Mouse (Mus musculus) limb, embryonic 14.5 days (tissue): ENCODE results near the gene 2010111I01Rik. TPM values are rescaled to one million over a fixed set of nuclear protein-coding genes. Genes with fewer than 3 reads are reported as not detected.

ENCODE experiments used
- ATAC-seq: fragments of 200-750 bp; cut with Nextera tagmentation; 2 replicates; pipeline ENCODE4 v1.8.0; 2017; ENCODE audit warnings: low read depth, moderate number of reproducible peaks, moderate TSS enrichment; ENCODE audit not compliant: low FRiP score
- DNase-seq: peaks from one replicate; pipeline ENCODE4 v3.0.0-alpha.2; 2015; ENCODE audit warnings: low spot score
- H3K27ac ChIP-seq: fragments of 300-500 bp; sonication (generic); replicated peaks from 2 replicates; pipeline ENCODE4 v1.5.1; 2014; ENCODE audit warnings: low read depth, mild to moderate bottlenecking, low read length, moderate library complexity, mixed read lengths
- H3K27me3 ChIP-seq: fragments of 300-500 bp; sonication (generic); 2 replicates; pipeline ENCODE4 v1.6.1; 2014; ENCODE audit warnings: low read length, mixed read lengths; ENCODE audit not compliant: control insufficient read depth, insufficient read depth
- H3K36me3 ChIP-seq: fragments of 300-500 bp; sonication (generic); 2 replicates; pipeline ENCODE4 v1.6.1; 2014; ENCODE audit warnings: mild to moderate bottlenecking, low read length, moderate library complexity, mixed read lengths; ENCODE audit not compliant: control insufficient read depth, insufficient read depth
- H3K4me1 ChIP-seq: fragments of 300-500 bp; sonication (generic); 2 replicates; pipeline ENCODE4 v1.6.1; 2014; ENCODE audit warnings: antibody characterized with exemption, low read length, mixed read lengths; ENCODE audit not compliant: control insufficient read depth, insufficient read depth
- H3K4me2 ChIP-seq: fragments of 300-500 bp; sonication (generic); replicated peaks from 2 replicates; pipeline ENCODE4 v1.6.1; 2014; ENCODE audit warnings: low read depth, mild to moderate bottlenecking, low read length, moderate library complexity; ENCODE audit not compliant: severe bottlenecking
- H3K4me3 ChIP-seq: fragments of 300-500 bp; sonication (generic); replicated peaks from 2 replicates; pipeline ENCODE4 v1.5.1; 2014; ENCODE audit warnings: low read length
- H3K9ac ChIP-seq: fragments of 300-500 bp; sonication (generic); 2 replicates; pipeline ENCODE4 v1.6.1; 2014; ENCODE audit warnings: mild to moderate bottlenecking, low read depth, low read length, moderate library complexity; ENCODE audit not compliant: severe bottlenecking
- H3K9me3 ChIP-seq: fragments of 300-500 bp; sonication (generic); 2 replicates; pipeline ENCODE4 v1.6.1; 2016; ENCODE audit warnings: low read length; ENCODE audit not compliant: control insufficient read depth
- POLR2A ChIP-seq: fragments of 200-500 bp; IDR thresholded peaks from 2 replicates; pipeline ENCODE4 v1.8.0; 2012; ENCODE audit warnings: inconsistent platforms, mild to moderate bottlenecking, moderate library complexity, borderline replicate concordance; ENCODE audit not compliant: insufficient read depth, insufficient read length; ENCODE audit errors: extremely low read depth
- WGBS: fragments of 180-500 bp; shearing (Covaris S2); extraction: QIAGEN DNeasy Blood & Tissue Kit; methylation state at CpG from one replicate; pipeline ENCODE4 v1.1.7; 2014; 5-methylcytosine and 5-hydroxymethylcytosine counted together
- polyA plus RNA-seq, 2 experiments: library from polyadenylated mRNA; depleted of rRNA in 1 of 2; stranded (reverse) in 1 of 2; unstranded in 1 of 2; fragments of >200 nt; fragmentation: Nextera tagmentation in 1 of 2; extraction: Ambion mirVana in 1 of 2; gene quantifications; 2 replicates each; pipeline versions ENCODE4 v1.2.1 to v1.2.3; 2012 to 2014

The 2010111I01Rik gene
- polyA plus RNA-seq, 2 experiments: 231 to 255 TPM

GRCm38 (mm10) chr13:63152498-63152897 lies 187.8 kb downstream of the 2010111I01Rik start:
- Histone ChIP-seq H3K4me2 (no peak overlapping the region), H3K4me1 (peaks cover 30% of the 10 kb centered on the region), H3K27me3 (no peaks in the 10 kb centered on the region), H3K27ac (no peak overlapping the region), H3K4me3 (no peak overlapping the region), H3K9ac (no peak overlapping the region), H3K36me3 (no peaks in the 10 kb centered on the region), H3K9me3 (no peaks in the 10 kb centered on the region)
- TF ChIP-seq POLR2A: no peak
- no peak for ATAC-seq
- DNase-seq: no peak
- WGBS: 93% methylated on average over 2 of the region's 3 CpGs

GRCm38 (mm10) chr13:63153397-63153796 lies 188.7 kb downstream of the 2010111I01Rik start:
- peak overlapping the region; percentile 58; the same call in 1 of the 2 replicates for H3K27ac ChIP-seq
- no peaks in the 10 kb centered on the region for H3K27me3 ChIP-seq
- no peak for DNase-seq
- ATAC-seq: no peak
- H3K4me3 ChIP-seq: no peak overlapping the region
- no peaks in the 10 kb centered on the region for H3K9me3 ChIP-seq
- WGBS: 25% methylated on average over 2 of the region's 2 CpGs
- no peak overlapping the region for H3K4me2 ChIP-seq
- H3K36me3 ChIP-seq: no peaks in the 10 kb centered on the region
- TF ChIP-seq POLR2A: no peak
- no peak overlapping the region for H3K9ac ChIP-seq
- H3K4me1 ChIP-seq: peaks cover 30% of the 10 kb centered on the region

DNA sequence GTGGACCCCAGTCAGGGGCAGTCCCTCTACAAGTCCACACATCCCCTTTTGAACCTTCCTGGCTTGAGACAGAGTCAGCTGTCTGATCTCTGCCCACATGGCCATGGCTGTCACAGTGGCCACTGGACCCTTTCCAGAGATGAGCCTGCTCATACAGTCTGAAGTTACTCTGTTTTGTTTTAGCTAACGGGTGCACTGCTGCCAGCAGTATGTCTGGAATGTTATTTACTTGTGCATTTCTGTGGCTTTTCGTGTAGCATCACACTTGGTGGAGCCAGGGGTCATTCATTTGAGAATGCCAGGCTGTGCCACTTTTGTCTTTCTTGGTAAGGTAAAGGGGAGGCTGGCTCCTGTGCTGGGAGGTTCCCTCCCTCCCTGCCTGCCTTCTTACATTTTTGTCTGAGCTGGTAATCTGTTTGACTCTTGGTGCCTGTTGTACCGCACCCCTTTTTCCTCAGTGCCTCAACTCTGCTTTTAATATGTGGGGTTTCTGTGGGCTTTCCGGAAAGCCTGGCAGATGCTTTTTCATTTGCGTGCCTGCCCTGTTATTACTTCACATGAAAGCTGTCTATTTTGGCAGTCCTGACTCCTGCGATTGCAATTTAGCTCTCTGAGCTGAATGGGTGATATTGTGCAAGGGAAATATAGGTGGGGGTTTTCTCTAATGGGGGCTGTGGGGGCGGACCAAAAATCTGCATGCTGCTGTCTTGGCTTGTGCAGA lies 190.3 kb downstream of the 2010111I01Rik start:
- Histone ChIP-seq H3K27ac (peak overlapping the region; percentile 80), H3K9ac (no peak overlapping the region), H3K4me3 (no peak overlapping the region), H3K36me3 (no peaks in the 10 kb centered on the region), H3K9me3 (no peaks in the 10 kb centered on the region), H3K4me2 (0 out of 2 replicates have a peak overlapping the region, but pooled peaks have one; percentile 6), H3K4me1 (peaks cover 30% of the 10 kb centered on the region), H3K27me3 (no peaks in the 10 kb centered on the region)
- TF ChIP-seq POLR2A: no peak
- ATAC-seq (peak; percentile 75), DNase-seq (peak; percentile 48)
- 30% methylated on average over 7 of the region's 7 CpGs for WGBS

- H3K9ac ChIP-seq: no peak overlapping the region
- no peak overlapping the region for H3K4me2 ChIP-seq
- TF ChIP-seq POLR2A: no peak
- no peaks in the 10 kb centered on the region for H3K36me3 ChIP-seq
- H3K4me3 ChIP-seq: no peak overlapping the region
- H3K27me3 ChIP-seq: no peaks in the 10 kb centered on the region
- H3K27ac ChIP-seq: no peak overlapping the region
- DNase-seq: peak; percentile 48
- 33% methylated on average over 10 of the region's 10 CpGs for WGBS
- H3K9me3 ChIP-seq: no peaks in the 10 kb centered on the region
- peaks cover 27% of the 10 kb centered on the region for H3K4me1 ChIP-seq
- peak; percentile 53 for ATAC-seq
Observed at GRCm38 (mm10) chr13:63156264-63156663, 191.6 kb downstream of the 2010111I01Rik start.

- WGBS: 17% methylated on average over 11 of the region's 11 CpGs
- peak overlapping the region; percentile 10; the same call in 1 of the 2 replicates for H3K4me2 ChIP-seq
- no peak overlapping the region for H3K9ac ChIP-seq
- DNase-seq (peak; percentile 74), ATAC-seq (peak; percentile 74)
- no peaks in the 10 kb centered on the region for H3K36me3 ChIP-seq
- no peaks in the 10 kb centered on the region for H3K9me3 ChIP-seq
- no peak overlapping the region for H3K4me3 ChIP-seq
- no peaks in the 10 kb centered on the region for H3K27me3 ChIP-seq
- peaks cover 26% of the 10 kb centered on the region for H3K4me1 ChIP-seq
- H3K27ac ChIP-seq: peak overlapping the region; percentile 85
- TF ChIP-seq POLR2A: no peak
Observed at GRCm38 (mm10) chr13:63170282-63171073, 205.8 kb downstream of the 2010111I01Rik start.
